Mouse (Mus musculus) G1E (cell line): ENCODE measurements around the gene Gck.

Experiments used
- CTCF ChIP-seq: IDR thresholded peaks from 2 replicates; pipeline ENCODE4 v1.5.1; 2012; ENCODE audit warnings: low read depth, low read length, inconsistent platforms, mixed read lengths
- GATA1 ChIP-seq: IDR thresholded peaks from 2 replicates; pipeline ENCODE4 v1.6.1; 2012; ENCODE audit warnings: borderline replicate concordance, low read length, inconsistent platforms, mixed read lengths
- TAL1 ChIP-seq: conservative IDR thresholded peaks from 2 replicates; pipeline ENCODE4 v1.6.1; 2012; ENCODE audit warnings: low read depth, low read length, inconsistent platforms, mixed read lengths

- TF ChIP-seq CTCF, result no peak
- no peak for TF ChIP-seq TAL1
- no peak for TF ChIP-seq GATA1
Measured at GRCm38 (mm10) chr11:5942966-5943365, 6.9 kb downstream of the Gck start.
